Mouse (Mus musculus) testis, postnatal 14 days (tissue): ENCODE results near the gene Clk1.

Experiments
- DNase-seq: peaks from one replicate; pipeline ENCODE4 v3.0.0; 2021; ENCODE audit warnings: low spot score

The Clk1 gene

GRCm38 (mm10) chr1:58423371-58424248, at the start of gene Clk1:
Gene Clk1, minus strand, starts transcription at chr1:58424066.
- DNase-seq, result peak; percentile 94

GRCm38 (mm10) chr1:58465561-58465960, 41.7 kb upstream of the Clk1 start:
- DNase-seq, result no peak

- DNase-seq, result no peak
Observed at GRCm38 (mm10) chr1:58465042-58465441, 41.2 kb upstream of the Clk1 start.

- DNase-seq, result no peak
Observed at GRCm38 (mm10) chr1:58463935-58464334, 40.1 kb upstream of the Clk1 start.

GRCm38 (mm10) chr1:58460566-58460965, 36.7 kb upstream of the Clk1 start:
- DNase-seq, result no peak

GRCm38 (mm10) chr1:58458867-58459266, 35.0 kb upstream of the Clk1 start:
- DNase-seq, result no peak

- no peak for DNase-seq
Observed at GRCm38 (mm10) chr1:58458175-58458574, 34.3 kb upstream of the Clk1 start.

GRCm38 (mm10) chr1:58454316-58454715, 30.4 kb upstream of the Clk1 start:
- DNase-seq, result no peak

- DNase-seq, result no peak
Observed at GRCm38 (mm10) chr1:58448396-58448795, 24.5 kb upstream of the Clk1 start.

- no peak for DNase-seq
Observed at GRCm38 (mm10) chr1:58447766-58448165, 23.9 kb upstream of the Clk1 start.

GRCm38 (mm10) chr1:58445861-58446260, 22.0 kb upstream of the Clk1 start:
- DNase-seq, result no peak

- peak; percentile 89 for DNase-seq
Observed at GRCm38 (mm10) chr1:58445143-58445722, 21.4 kb upstream of the Clk1 start, which contains the start of the genes Nif3l1 and Ppil3. Gene Nif3l1, plus strand, starts transcription at chr1:58445151. Gene Ppil3, minus strand, starts transcription at chr1:58445486.

- no peak for DNase-seq
Observed at GRCm38 (mm10) chr1:58444691-58445090, 20.8 kb upstream of the Clk1 start.

- DNase-seq, result no peak
Observed at GRCm38 (mm10) chr1:58424551-58424950, 685 bp upstream of the Clk1 start.

- peak; percentile 32 for DNase-seq
Observed at GRCm38 (mm10) chr1:58422879-58423278, 987 bp downstream of the Clk1 start.

GRCm38 (mm10) chr1:58420961-58421360, 2.9 kb downstream of the Clk1 start:
- DNase-seq, result no peak

GRCm38 (mm10) chr1:58420032-58420431, 3.8 kb downstream of the Clk1 start:
- DNase-seq, result no peak

GRCm38 (mm10) chr1:58416048-58416447, 7.8 kb downstream of the Clk1 start:
- no peak for DNase-seq

- DNase-seq, result no peak
Observed at GRCm38 (mm10) chr1:58415442-58415841, 8.4 kb downstream of the Clk1 start.

- no peak for DNase-seq
Observed at GRCm38 (mm10) chr1:58410776-58411175, 13.1 kb downstream of the Clk1 start.

- no peak for DNase-seq
Observed at GRCm38 (mm10) chr1:58410198-58410588, 13.7 kb downstream of the Clk1 start.

GRCm38 (mm10) chr1:58409553-58410197, 14.2 kb downstream of the Clk1 start:
- no peak for DNase-seq

- DNase-seq, result no peak
Observed at GRCm38 (mm10) chr1:58408141-58408540, 15.7 kb downstream of the Clk1 start.
